Mouse (Mus musculus): ENCODE data around the gene Chd4.

Gene Chd4

DNA sequence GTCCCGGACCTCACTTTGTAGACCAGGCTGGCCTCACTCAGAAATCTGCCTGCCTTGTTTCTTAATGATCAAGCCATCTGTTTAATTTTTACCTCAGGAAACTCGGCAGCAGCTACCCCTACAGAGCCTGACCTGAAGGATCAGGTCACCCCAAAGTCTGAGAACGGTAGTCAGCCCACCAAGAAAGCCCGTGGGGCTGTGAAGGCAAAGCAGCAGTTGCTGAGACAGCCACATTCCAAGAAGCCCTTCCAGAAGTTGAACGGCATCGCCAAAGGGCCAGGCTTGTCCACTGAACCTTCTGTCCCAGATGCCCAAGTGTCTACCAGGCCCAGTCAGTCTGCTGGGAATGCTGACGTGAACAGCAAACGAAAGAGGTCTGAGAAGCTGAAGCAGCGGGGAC lies 48.1 kb downstream of the Chd4 start:
- DNase-seq: no peak

DNA sequence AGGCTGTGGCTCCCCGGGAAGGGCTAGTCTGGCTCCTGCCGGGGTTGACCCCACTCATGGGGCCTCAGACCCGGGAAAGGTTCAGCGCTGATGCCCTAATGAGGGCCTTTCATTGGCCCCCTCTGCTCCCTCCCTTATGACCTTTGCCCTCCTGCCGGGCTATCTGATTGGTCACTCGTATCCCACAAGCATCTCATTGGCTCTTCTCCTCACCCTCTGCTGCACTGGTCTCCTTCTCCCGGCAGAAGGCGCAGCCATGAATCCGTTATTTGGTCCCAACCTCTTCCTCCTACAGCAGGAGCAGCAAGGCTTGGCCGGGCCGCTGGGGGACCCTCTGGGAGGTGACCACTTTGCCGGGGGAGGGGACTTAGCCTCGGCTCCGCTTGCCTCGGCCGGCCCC lies 49.2 kb downstream of the Chd4 start, which contains the start of gene Iffo1:
Gene Iffo1, plus strand, starts transcription at position 241 of the 400 bp plus-strand sequence.
- peak; percentile 91 to 94 for DNase-seq

DNA sequence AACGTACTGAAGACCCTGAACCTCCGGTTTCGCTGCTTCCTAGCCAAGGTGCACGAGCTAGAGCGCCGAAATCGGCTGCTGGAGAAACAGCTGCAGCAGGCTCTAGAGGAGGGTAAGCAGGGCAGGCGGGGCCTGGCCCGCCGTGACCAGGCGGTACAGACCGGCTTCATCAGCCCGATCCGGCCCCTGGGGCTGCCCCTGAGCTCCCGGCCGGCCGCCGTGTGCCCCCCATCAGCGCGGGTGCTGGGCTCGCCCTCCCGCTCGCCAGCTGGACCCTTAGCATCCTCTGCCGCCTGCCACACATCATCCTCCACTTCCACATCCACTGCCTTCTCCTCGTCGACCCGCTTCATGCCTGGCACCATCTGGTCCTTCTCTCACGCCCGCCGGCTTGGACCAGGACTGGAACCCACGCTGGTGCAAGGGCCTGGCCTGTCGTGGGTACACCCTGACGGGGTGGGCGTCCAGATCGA lies 49.7 kb downstream of the Chd4 start:
- peak; percentile 66 to 67 for DNase-seq

DNA sequence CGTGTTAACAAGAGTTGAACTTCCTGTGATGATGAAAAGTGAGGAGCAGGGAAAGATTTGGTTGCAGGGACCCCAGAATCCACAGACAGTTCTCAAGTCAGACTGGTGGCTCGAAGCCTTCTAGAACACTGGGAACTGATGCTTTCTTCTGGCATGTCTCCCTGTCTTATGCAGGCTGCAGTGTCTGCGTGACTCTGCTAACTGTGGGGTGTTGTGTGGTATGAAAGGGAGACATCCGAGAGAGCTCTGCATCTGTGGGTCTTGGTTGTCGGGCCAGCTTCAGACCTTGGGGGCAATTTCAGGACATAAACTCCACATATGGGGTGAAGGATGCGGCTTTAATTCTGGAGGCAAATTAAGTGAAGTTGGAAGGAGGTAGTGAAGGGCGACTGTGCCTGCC lies 50.4 kb downstream of the Chd4 start:
- DNase-seq: no peak

DNA sequence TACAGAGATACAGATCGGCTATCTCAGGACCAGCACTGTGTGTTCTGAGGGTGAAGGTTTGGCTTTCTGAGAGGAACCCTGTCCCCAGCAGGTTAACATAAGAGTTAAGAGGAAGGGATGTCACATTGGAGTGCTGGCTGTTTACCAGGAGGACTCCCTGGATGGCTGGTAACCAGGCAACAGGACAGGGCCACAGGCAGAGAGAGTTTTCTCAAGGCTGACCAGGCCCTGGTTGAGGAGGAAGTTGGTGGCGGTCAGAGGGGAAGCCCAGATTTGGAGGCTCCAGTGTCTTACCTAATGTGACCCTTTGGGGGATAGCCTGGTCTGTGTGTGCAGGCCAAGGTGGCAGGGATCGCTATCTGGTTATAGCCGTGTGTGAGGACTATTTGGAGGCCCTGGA lies 51.0 kb downstream of the Chd4 start:
- DNase-seq: peak; percentile 45 to 60

DNA sequence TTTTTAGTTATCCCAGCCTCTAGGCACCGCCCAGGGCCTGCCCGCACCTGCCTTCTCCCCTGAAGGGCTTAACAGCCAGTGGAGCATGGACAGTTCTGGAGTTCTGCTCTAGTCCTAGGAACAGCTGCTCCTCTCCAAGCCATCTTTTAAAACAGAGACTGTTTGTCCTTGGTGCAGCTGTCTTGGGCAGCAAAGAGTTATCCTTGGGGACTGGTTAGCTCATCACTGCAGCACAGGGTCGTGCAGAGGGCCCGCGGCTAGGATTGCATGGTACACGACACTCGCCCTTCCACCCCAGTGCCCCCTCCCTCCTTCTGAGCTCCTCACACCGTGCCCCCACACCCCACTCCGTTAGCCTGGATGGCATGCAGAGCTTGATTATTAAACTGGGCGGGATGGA lies 51.5 kb downstream of the Chd4 start:
- peak; percentile 43 to 45 for DNase-seq

DNA sequence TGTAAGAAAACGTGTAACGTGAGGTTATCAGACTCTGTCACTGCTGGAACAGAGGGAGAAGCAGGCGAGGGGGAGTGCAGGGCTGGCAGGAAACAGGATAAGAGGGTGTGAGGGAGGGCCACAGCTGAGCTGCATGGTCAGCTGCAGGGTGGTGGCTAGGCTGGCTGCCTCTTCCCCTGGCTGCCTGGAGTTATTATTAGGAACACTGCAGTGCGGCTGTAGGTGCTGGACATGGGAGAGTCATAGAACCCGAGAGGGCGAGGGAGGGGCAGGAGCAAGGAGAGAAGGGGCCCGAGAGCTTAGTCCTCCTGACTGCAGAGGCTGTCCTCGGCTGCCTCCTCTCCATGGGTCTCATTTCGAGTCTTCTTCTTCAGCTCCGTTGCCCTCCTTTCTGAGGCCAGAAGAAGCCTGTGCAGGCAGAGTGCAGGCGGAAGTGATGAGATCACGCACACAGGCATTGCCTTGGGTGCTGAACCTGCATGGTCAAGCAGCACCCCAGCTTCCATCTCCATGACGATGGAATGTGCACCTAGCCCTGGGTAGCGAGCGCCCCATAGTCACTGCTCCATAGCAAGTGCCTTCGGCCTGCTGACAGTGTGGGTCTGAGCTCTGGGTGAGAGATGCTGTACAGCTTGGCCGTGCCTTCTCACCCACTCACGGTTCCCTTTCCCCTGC lies 52.6 kb downstream of the Chd4 start:
- peak; percentile 63 to 65 for DNase-seq

DNA sequence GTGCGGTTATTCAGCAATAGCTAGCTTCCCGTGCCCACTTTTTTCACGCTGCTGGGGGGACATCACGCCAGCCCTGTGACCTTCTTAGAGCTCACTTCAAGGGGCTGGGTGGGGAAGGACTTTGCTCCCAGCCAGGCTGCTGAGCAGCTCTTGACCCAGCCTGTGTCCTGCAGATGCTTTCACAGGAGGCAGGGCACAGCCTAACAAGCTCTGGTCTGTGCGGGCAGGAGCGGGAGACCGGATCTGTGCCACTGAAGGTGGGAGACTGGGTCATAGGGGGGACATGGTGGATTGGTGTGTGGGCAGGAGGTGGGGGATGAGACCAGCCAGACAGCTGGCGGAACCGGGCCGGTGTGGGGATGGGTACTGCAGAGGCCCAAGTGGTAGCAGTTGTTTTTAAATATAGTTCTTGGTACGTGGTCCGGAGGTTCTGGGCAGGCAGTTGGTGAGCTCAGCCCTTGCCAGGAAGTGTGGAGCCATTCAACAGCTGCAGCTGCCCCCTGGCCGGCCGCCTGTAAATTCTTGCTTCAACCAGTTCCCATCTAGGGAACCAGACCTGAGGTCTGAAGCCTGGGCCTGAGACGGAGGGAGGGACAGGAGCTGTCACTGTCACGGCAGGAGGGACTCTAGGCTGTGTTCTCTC lies 53.3 kb downstream of the Chd4 start:
- DNase-seq: peak; percentile 56 to 60

DNA sequence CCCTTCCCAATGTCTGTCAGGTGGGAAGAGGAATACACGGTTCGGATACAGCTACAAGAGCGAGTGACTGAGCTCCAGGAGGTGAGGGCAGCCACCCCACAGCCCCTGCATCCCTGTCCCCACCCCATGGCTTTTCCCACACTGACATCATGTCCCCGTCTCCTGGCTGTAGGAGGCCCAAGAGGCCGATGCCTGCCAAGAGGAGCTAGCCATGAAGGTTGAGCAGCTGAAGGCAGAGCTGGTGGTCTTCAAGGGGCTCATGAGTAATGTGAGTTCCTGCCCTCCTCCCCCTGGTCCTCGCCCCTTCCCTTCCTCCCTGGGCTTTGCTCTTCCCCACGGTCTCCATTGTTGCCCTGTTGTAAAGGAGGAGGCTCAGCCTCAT lies 53.8 kb downstream of the Chd4 start:
- DNase-seq: no peak

DNA sequence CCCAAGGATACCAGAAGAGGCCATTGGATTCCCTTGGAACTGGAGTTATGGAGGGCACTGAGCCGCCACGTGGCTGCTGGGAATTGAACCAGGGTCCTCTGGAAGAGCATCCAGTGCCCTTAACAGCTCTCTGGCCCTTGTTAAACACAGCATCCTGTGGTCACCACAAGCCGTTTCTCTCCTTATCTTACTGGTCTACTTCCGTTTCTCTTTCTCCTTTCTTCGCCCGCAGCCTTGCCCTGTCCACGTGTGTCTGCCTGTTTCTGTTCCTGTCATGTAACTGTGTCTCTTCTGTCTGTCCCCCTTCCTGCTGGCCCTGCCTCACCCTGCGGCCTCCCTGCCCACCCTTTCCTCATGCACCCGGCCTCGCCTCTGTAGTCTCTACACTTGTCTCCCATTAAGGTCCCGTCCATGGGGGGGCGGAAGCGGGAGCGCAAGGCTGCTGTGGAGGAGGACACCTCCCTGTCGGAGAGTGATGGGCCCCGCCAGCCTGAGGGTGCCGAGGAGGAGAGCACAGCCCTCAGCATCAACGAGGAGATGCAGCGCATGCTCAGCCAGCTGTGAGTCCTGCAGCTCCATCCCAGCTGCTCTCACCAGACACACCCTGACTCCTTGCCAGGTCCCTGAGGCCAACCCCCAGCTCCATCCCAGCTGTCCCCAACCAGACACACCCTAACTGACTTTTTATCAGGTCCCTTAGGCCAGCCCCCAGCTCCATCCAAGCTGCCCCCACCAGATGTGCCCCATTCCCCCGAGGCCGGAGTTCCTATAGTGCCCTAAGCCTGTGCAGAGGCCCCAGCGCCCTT lies 56.6 kb downstream of the Chd4 start:
- DNase-seq: no peak

DNA sequence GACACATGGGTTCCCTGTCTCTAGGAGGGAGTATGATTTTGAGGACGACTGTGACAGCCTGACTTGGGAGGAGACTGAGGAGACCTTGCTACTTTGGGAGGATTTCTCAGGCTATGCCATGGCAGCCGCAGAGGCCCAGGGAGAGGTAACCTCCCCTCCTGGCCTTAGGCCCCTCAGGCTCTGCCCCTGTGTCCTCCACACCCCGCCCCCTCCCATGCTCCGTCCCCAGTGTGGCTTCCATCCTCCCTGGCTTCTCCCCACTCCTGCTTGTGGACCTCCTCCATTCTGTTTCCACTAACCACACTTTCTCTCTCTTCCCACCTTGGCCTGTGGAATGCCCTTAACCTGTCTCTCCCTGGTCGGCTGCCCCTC lies 57.2 kb downstream of the Chd4 start:
- no peak for DNase-seq

DNA sequence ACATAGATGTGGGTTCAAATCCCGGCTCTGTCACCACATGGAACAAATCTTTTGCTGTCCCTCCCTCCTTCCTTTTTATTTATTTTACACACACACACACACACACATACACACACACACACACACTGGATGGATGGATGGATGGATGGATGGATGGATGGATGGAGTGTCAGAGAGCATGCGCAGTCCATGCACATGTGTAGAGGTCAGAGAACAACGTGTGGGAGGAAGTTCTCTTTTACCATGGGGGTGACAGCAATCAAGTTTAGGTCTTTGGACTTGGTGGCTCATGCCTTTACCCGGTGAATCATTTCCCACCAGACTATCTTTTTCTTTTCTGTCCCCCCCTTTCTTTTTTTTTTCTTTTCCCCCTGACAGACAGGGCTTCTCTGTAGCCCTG lies 57.9 kb downstream of the Chd4 start:
- no peak for DNase-seq

DNA sequence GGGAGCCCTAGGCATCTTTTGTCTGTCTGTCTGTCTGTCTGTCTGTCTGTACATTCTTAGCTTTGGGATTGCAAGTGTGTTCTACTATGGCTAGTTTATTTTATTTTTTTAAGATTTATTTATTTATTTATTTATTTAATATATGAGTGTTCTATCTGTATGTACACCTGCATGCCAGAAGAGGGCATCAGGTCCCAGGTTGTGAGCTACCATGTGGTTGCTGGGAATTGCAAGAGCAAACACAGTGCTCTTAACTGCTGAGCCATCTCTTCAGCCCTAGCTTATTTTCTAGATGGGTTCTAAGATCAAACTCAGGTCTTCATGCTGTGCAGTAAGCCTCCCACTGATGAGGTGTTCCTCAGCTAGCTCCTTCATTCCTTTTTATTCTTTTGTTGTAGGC lies 58.8 kb downstream of the Chd4 start:
- DNase-seq: peak in 1 of 2 experiments; percentile 52

DNA sequence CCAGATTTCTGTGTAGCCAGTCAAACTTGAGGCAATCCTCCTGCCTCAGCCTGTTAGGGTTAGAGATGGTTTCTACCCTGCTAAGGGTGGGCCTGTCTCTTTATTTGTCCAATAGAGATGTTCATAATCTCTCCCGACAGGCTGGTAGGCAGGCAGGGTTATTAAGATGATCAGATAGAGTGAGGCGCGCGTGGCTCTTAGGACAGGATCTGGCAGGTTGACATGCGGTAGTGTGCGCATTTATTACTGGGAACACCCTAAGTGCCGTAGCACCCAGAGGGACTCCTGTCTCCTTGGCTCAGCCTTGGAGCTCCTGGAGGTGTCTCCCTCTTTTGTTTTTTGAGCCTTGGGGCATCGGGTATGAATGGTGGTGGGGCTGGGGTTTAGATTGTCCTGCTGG lies 59.5 kb downstream of the Chd4 start:
- no peak for DNase-seq

DNA sequence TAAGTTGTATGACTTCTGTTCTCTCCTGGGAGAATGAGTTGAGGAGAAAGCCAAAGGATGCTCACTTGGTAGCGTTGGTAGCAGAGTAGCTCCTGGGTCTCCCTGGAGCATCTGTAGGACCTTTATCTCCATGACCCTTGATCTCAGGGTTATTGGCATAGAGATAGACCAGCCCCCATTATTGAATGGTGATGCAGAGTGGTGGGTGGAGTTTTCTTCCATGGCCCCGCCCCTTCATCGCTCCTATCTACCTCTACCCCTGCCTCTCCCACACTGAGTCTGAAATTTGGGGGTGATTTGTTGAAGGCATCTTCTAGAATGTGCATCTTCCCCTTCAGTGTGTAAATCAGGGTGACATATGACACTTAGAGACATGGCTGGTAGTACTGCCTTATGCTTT lies 60.7 kb downstream of the Chd4 start:
- DNase-seq: no peak

DNA sequence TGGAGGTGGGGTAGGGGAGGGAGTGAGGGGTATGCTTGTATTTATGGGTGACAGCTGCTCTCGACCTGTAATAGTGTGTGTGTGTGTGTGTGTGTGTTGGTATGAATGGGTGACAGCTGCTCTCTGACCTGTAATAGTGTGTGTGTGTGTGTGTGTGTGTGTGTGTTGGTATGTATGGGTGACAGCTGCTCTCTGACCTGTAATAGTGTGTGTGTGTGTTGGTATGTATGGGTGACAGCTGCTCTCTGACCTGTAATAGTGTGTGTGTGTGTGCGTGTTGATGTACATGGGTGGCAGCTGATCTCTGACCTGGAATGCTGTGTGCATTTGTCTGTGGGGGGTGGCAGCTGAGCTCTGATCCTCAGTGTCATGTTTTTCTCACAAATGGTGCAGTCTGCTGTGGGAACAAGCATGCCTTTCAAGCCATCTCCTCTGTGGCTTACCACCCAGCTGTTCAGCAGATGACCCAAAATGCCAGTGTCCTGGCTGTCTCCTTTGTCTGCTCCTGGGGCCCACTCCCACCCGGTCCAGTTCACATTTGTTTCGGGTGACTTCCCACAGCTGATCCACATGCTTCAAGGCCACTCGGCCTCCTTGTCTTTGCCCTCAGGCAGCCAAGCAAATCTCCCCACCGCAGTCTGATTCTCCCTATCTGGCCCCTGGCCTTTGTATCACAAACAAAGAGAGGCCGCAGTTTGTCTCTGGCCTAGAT lies 61.3 kb downstream of the Chd4 start:
- DNase-seq: no peak

DNA sequence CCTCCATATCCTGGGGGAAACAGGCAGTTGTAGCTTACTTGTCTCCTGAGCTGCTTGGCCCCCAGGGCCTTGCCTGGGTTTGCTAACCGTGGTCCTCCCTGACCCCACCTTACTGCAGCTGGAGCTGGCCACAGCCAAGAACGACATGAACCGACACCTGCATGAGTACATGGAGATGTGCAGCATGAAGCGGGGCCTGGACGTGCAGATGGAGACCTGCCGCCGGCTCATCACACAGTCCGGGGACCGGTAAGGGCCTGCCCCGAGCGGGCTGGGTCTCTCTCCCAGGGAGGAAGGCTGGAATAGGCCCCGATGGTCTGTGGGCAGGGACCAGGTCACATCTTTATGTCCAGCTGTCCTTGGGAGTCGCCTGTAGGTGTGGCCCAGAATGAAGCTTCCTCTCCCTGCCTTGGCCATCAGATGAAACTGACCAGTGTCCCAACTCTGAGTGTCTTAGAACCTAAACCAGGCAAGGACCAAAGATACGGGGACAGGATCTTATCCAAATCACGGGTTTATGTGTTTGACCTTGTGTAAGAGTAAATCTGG lies 63.2 kb downstream of the Chd4 start:
- no peak for DNase-seq

DNA sequence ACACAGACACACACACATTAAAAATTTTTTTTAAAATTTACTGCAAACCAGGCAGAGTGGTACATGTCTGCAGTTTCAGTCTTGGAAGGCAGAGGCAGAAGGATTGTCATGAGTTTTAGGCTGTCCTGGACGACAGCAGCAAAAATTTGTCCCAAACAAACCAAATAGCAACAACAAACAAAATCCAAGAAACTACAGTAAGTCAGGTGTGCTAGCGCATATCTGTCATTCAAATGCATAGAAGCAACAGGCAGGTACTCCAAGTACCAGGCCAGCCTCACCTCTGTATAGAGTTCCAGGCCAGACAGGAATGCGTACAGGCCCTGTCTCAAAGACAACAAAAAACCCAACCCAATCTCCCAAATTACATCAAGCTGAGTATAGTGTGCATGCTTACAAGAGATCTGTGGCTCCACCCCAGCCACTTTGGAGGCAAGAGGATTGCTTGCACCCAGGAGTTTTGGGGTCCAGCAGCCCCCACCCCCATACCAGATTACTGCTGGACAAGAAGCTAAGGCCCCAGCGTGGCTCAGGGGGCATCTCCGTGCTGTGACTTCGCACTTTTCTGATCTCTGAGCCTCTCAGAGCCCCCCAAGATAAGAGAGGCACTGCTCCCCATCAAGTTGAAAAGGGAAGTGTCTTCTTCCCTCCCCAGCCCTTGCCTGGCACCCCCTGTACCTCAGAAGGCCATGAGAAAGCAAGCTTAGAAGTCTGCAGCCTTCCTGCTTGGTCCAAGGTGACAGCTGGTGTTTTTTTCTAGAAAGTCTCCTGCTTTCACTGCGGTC lies 64.2 kb downstream of the Chd4 start:
- DNase-seq: no peak

DNA sequence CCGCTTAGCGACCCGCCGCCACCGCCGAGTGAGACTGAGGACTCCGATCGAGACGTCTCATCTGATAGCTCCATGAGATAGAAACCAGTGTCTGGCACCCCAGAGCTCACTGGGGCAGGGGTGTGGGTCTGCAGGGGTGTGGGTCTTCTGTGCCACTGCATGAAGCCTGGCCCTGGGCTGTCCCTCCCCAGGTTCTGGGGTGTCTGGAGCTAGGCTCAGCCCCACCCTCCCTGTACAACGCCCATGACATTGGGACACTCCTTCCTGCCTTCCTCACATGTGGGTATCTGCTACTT lies 64.7 kb downstream of the Chd4 start:
- peak in 1 of 2 experiments; percentile 35 for DNase-seq

DNA sequence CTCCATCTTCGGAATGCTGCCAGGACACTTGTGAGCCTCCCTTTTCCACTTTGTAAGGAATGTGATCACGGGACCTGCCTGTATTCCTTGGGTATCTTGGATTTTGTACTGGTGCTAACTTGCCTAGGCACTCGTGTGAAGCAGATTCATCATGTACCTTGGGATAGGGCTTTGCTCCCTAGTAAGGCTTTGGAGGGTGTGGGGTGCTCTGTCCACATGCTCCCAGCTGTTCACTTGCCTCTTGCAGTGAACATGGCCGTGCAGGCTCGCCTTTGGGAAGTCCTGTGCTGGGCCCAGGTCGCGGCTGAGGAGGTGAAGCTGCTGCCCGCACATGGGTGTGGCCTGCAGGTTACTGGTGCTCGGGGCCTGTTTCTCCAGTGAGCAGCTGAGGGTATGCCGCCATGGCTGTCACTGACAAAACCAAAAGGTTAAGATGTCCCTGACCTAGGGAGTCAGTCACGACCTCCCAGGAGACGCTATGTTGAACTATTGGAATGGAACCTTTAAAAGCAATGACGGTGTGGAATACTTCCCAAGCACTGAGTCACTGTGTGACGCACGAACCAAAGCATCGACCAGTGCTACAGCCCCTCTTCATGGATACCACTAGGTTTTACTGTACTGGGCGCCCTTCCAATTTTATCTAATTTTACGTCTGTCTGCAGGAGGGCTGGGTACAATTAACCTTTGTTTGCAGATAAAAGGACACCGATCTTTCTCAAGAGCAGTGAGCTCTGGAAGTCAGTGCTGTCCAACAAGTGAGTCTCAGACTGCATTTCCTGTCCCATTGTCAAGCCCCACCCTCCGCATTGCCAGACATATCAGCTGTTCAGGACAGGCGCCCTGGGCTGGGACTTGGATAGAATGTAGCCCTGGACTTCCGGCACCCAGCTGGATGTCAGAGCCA lies 65.3 kb downstream of the Chd4 start:
- peak; percentile 49 to 56 for DNase-seq

DNA sequence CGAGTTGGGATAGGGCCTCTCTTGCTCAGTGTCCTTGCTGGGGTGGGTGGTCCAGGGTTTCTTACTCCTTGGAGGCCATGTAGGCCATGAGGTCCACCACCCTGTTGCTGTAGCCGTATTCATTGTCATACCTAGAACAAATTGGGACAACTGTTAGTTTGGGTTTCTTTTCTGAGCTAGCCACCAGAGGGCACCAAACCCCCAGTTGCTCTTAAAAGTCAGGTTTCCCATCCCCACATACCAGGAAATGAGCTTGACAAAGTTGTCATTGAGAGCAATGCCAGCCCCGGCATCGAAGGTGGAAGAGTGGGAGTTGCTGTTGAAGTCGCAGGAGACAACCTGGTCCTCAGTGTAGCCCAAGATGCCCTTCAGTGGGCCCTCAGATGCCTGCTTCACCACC lies 66.2 kb downstream of the Chd4 start:
- DNase-seq: peak; percentile 74 to 81
